Mouse (Mus musculus) CH12.LX (cell line): Measurements from ENCODE around the gene Ramp3. TPM values are rescaled to one million over a fixed set of nuclear protein-coding genes. Genes with fewer than 3 reads are reported as not detected.

Experiments used
- DNase-seq: peaks from one replicate; pipeline ENCODE4 v3.0.0-alpha.2; 2013; ENCODE audit errors: extremely low read depth
- H3K27ac ChIP-seq: 2 replicates; pipeline ENCODE4 v1.5.1; 2012; ENCODE audit warnings: low read depth, mild to moderate bottlenecking, control low read depth, moderate library complexity; ENCODE audit not compliant: insufficient read depth
- H3K27me3 ChIP-seq: replicated peaks from 2 replicates; pipeline ENCODE3; 2012; ENCODE audit warnings: inconsistent platforms
- H3K36me3 ChIP-seq, 2 experiments: replicated peaks in 1 of 2; 2 replicates each; pipeline versions ENCODE3 to v1.6.1; 2012; ENCODE audit warnings: inconsistent platforms in 1 of 2, low read length in 1 of 2, mild to moderate bottlenecking in 1 of 2, mixed read lengths in 1 of 2, moderate library complexity in 1 of 2; ENCODE audit not compliant: control insufficient read depth in 1 of 2, insufficient read depth in 1 of 2
- H3K4me1 ChIP-seq, 2 experiments: 2 replicates each; pipeline ENCODE4 v1.6.1; 2012; ENCODE audit warnings: inconsistent platforms in 1 of 2, moderate library complexity in 1 of 2; ENCODE audit not compliant: insufficient read depth in 2 of 2, control insufficient read depth in 1 of 2
- H3K4me2 ChIP-seq: 2 replicates; pipeline ENCODE4 v1.6.1; 2012; ENCODE audit warnings: low read depth, mild to moderate bottlenecking, control low read depth; ENCODE audit not compliant: poor library complexity, insufficient read depth, severe bottlenecking
- H3K4me3 ChIP-seq, 3 experiments: fragments of 150-350 bp in 1 of 3; sonication (generic) in 1 of 3; replicated peaks in 1 of 3; 2 replicates each; pipeline versions ENCODE3 to v1.5.1; 2011 to 2012; ENCODE audit warnings: low read depth in 2 of 3, low read length in 2 of 3, mild to moderate bottlenecking in 2 of 3, moderate library complexity in 2 of 3, control low read depth in 1 of 3, improper control_type of control experiment in 1 of 3, inconsistent platforms in 1 of 3, mixed read lengths in 1 of 3; ENCODE audit not compliant: poor library complexity in 1 of 3
- H3K79me2 ChIP-seq: replicated peaks from 2 replicates; pipeline ENCODE4 v1.6.1; 2012; ENCODE audit warnings: mild to moderate bottlenecking, moderate library complexity; ENCODE audit not compliant: control insufficient read depth, poor library complexity, insufficient read depth, severe bottlenecking; ENCODE audit errors: extremely low read depth
- H3K9ac ChIP-seq: 2 replicates; pipeline ENCODE4 v1.6.1; 2012; ENCODE audit warnings: low read depth, mild to moderate bottlenecking, control low read depth, moderate library complexity; ENCODE audit not compliant: insufficient read depth
- H3K9me3 ChIP-seq: replicated peaks from 2 replicates; pipeline ENCODE3; 2012; ENCODE audit warnings: low read length, inconsistent platforms, mixed read lengths
- CHD1 ChIP-seq: IDR thresholded peaks from 2 replicates; pipeline ENCODE4 v1.6.1; 2012; ENCODE audit warnings: low read depth, low read length, improper control_type of control experiment, inconsistent platforms
- CTCF ChIP-seq, 2 experiments: IDR thresholded peaks in 1 of 2; conservative IDR thresholded peaks in 1 of 2; 2 replicates each; pipeline ENCODE4 v1.5.1; 2011 to 2012; ENCODE audit warnings: low read depth in 2 of 2, low read length in 2 of 2, improper control_type of control experiment in 1 of 2, inconsistent platforms in 1 of 2, mild to moderate bottlenecking in 1 of 2, moderate library complexity in 1 of 2
- ELF1 ChIP-seq: IDR thresholded peaks from 2 replicates; pipeline ENCODE4 v1.6.1; 2014; ENCODE audit warnings: low read depth, mild to moderate bottlenecking, inconsistent platforms, low read length, improper control_type of control experiment
- EP300 ChIP-seq: IDR thresholded peaks from 2 replicates; pipeline ENCODE4 v1.6.1; 2011; ENCODE audit warnings: low read length, improper control_type of control experiment
- ETS1 ChIP-seq: conservative IDR thresholded peaks from 2 replicates; pipeline ENCODE4 v1.6.1; 2012; ENCODE audit warnings: low read depth, mild to moderate bottlenecking, inconsistent platforms, low read length, improper control_type of control experiment, moderate library complexity
- IRF4 ChIP-seq: IDR thresholded peaks from 2 replicates; pipeline ENCODE4 v1.6.1; 2014; ENCODE audit warnings: low read depth, mild to moderate bottlenecking, inconsistent platforms, low read length, improper control_type of control experiment
- KAT2A ChIP-seq: IDR thresholded peaks from 2 replicates; pipeline ENCODE4 v1.6.1; 2012; ENCODE audit warnings: low read length, improper control_type of control experiment, inconsistent platforms; ENCODE audit not compliant: insufficient replicate concordance
- MAFK ChIP-seq: IDR thresholded peaks from 2 replicates; pipeline ENCODE4 v1.6.1; 2011; ENCODE audit warnings: low read length, improper control_type of control experiment; ENCODE audit not compliant: insufficient replicate concordance
- NRF1 ChIP-seq: IDR thresholded peaks from 2 replicates; pipeline ENCODE4 v1.6.1; 2014; ENCODE audit warnings: low read depth, mild to moderate bottlenecking, inconsistent platforms, low read length, improper control_type of control experiment, moderate library complexity
- POLR2A ChIP-seq: IDR thresholded peaks from 2 replicates; pipeline ENCODE4 v1.6.1; 2011; ENCODE audit warnings: low read depth, mild to moderate bottlenecking, improper control_type of control experiment, low read length
- RAD21 ChIP-seq: IDR thresholded peaks from 2 replicates; pipeline ENCODE4 v1.6.1; 2011; ENCODE audit warnings: low read depth, mild to moderate bottlenecking, low read length, improper control_type of control experiment, moderate library complexity
- RCOR1 ChIP-seq: conservative IDR thresholded peaks from 2 replicates; pipeline ENCODE4 v1.6.1; 2012; ENCODE audit warnings: low read depth, mild to moderate bottlenecking, inconsistent platforms, low read length, improper control_type of control experiment
- UBTF ChIP-seq: IDR thresholded peaks from 2 replicates; pipeline ENCODE4 v1.6.1; 2012; ENCODE audit warnings: low read depth, mild to moderate bottlenecking, inconsistent platforms, low read length, improper control_type of control experiment, moderate library complexity
- USF2 ChIP-seq: conservative IDR thresholded peaks from 2 replicates; pipeline ENCODE4 v1.6.1; 2011; ENCODE audit warnings: low read depth, low read length, improper control_type of control experiment
- dilution Hi-C: fragments of 300-500 bp; cut with MboI; formaldehyde crosslinking; loops from 2 replicates; pipeline ENCODE4 v1.14.3; 2020; ENCODE audit warnings: low sequenced_read_pairs; ENCODE audit not compliant: extremely low pct_unique_long_range_greater_than_20kb, extremely low pct_ligation_motif_present
- in situ Hi-C: fragments of 300-500 bp; cut with MboI; formaldehyde crosslinking; loops from 3 replicates; pipeline ENCODE4 v1.14.3; 2019; ENCODE audit warnings: low sequenced_read_pairs, low pct_ligation_motif_present, low pct_unique_long_range_greater_than_20kb, mixed read lengths
- polyA plus RNA-seq: library from polyadenylated mRNA; unstranded; fragments of >175 nt; gene quantifications from 2 replicates; pipeline ENCODE4 v1.2.1, GENCODE M21; 2012; ENCODE audit warnings: low read depth; ENCODE audit not compliant: insufficient read length
- total RNA-seq, 2 experiments: library from RNA; depleted of rRNA; stranded (reverse); fragments of 300-350 nt in 1 of 2; fragments of >200 nt in 1 of 2; gene quantifications; 2 replicates each; pipeline ENCODE4 v1.2.3; 2012 to 2014

Gene Ramp3
- total and polyA plus RNA-seq, 3 experiments, result 0.21 TPM; not detected in 2

DNA sequence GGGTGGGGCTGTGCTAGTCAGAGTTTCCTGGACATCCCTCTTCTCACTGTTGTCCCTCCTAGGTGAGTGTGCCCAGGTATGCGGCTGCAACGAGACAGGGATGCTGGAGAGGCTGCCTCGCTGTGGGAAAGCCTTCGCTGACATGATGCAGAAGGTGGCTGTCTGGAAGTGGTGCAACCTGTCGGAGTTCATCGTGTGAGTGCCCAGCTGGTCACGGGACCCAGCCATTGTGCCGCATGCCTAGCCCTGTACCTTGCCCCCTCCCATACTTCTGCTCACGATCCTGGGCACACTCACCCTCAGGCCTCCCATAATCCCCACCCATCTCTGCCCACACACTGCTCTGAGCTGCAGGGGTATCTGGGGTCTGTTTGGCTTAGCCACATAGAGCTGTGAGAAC lies 16.4 kb downstream of the Ramp3 start:
- in situ Hi-C loops (loop anchor here (25.0 kb wide), 1 partner anchor 488 kb away; no protein-coding TSS in a partner anchor), dilution Hi-C loops (no loop called here)
- H3K4me3 ChIP-seq, result no peak overlapping the region
- H3K27ac ChIP-seq, result no peak overlapping the region
- no peak for DNase-seq
- H3K4me1 ChIP-seq, result no peaks in the 10 kb centered on the region
- no peak overlapping the region for H3K4me2 ChIP-seq
- H3K9me3 ChIP-seq, result no peaks in the 10 kb centered on the region
- H3K79me2 ChIP-seq, result no peaks in the 10 kb centered on the region
- H3K9ac ChIP-seq, result no peak overlapping the region
- peaks cover 93% of the 10 kb centered on the region for H3K27me3 ChIP-seq
- TF ChIP-seq USF2, result no peak
- no peaks in the 10 kb centered on the region for H3K36me3 ChIP-seq

DNA sequence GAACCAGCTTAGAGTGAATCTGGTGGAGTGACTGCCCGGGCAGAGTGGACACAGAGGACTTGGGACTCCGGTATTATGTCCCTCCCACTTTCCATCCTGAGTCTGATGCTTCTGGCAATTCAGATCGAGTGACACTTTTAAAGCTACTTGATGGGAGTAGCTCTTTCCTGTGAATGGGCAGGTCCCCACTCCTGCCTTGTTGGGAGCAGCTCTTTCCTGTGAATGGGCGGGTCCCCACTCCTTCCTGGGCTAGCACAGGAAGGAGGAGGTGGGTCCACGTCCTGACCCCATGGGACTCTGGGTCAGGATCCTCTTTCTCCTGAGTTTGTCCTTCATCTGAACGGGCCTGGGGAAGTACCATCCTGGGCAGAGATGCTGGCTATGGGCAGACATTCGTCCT lies 17.1 kb downstream of the Ramp3 start:
- H3K27me3 ChIP-seq, result peaks cover 92% of the 10 kb centered on the region
- dilution Hi-C loops, result no loop called here

DNA sequence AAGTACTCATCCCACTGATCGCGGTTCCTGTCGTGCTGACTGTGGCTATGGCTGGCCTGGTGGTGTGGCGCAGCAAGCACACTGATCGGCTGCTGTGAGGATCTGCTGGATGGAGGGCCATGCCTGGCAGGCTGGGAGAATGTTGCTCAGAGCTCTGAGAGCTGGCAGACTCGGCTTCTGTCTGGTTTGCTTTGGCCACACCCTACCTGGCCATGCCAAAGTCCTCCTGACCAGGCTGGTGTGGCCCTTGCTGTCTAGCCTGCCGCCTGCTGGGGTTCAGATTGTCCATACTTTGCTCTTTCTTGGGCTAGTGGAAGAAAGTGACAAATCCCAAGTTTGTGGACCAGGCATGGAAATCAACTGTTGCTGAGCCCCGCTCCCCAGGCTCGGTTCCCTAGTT lies 18.3 kb downstream of the Ramp3 start:
- TF ChIP-seq UBTF (no peak), CTCF (conservative IDR thresholded peaks at IDR 0.05 in 1 of 2, IDR thresholded peaks at IDR 0.05 in 1 of 2; ENCODE audit: low read depth in 2 of 2, low read length in 2 of 2) (no peak), CHD1 (no peak), ETS1 (no peak)
- in situ Hi-C loops, result no loop called here
- no peak overlapping the region for H3K9ac ChIP-seq
- no peak overlapping the region for H3K4me3 ChIP-seq
- H3K4me2 ChIP-seq, result no peak overlapping the region
- no peaks in the 10 kb centered on the region for H3K4me1 ChIP-seq
- no peaks in the 10 kb centered on the region for H3K36me3 ChIP-seq
- DNase-seq, result no peak
- peaks cover 88% of the 10 kb centered on the region for H3K27me3 ChIP-seq
- H3K79me2 ChIP-seq, result no peaks in the 10 kb centered on the region
- peaks cover 7% of the 10 kb centered on the region for H3K9me3 ChIP-seq
- dilution Hi-C loops, result no loop called here
- no peak overlapping the region for H3K27ac ChIP-seq

More for the DNA sequence above, 17.1 kb downstream of the Ramp3 start:
- Histone ChIP-seq H3K79me2 (no peaks in the 10 kb centered on the region), H3K9me3 (peaks cover under 1% of the 10 kb centered on the region), H3K27ac (no peak overlapping the region), H3K4me1 (no peaks in the 10 kb centered on the region), H3K36me3 (no peaks in the 10 kb centered on the region), H3K4me3 (no peak overlapping the region), H3K9ac (no peak overlapping the region), H3K4me2 (no peak overlapping the region)
- no peak for DNase-seq
- TF ChIP-seq IRF4, result no peak
- in situ Hi-C loops, result no loop called here

GRCm38 (mm10) chr11:6677530-6677929 lies 19.2 kb downstream of the Ramp3 start:
- DNase-seq, result no peak
- H3K36me3 ChIP-seq, result no peaks in the 10 kb centered on the region
- H3K27ac ChIP-seq, result no peak overlapping the region
- H3K79me2 ChIP-seq, result no peaks in the 10 kb centered on the region
- no peak overlapping the region for H3K4me3 ChIP-seq
- H3K4me1 ChIP-seq, result no peaks in the 10 kb centered on the region
- peaks cover 14% of the 10 kb centered on the region for H3K9me3 ChIP-seq
- TF ChIP-seq ELF1 (no peak), MAFK (no peak), EP300 (no peak), POLR2A (no peak), CTCF (conservative IDR thresholded peaks at IDR 0.05 in 1 of 2, IDR thresholded peaks at IDR 0.05 in 1 of 2; ENCODE audit: low read depth in 2 of 2, low read length in 2 of 2) (peak in 1 of 2 experiments; percentile 29; a peak in 2 of 4 replicates), RAD21 (peak; percentile 22), NRF1 (no peak), RCOR1 (no peak), KAT2A (no peak)
- no peak overlapping the region for H3K4me2 ChIP-seq
- no peak overlapping the region for H3K9ac ChIP-seq
- peaks cover 85% of the 10 kb centered on the region for H3K27me3 ChIP-seq
- dilution Hi-C loops (no loop called here), in situ Hi-C loops (no loop called here)
